Mouse (Mus musculus) kidney, adult 2 months (tissue): ENCODE measurements around the gene Ifng.

Experiments used
- CTCF ChIP-seq: fragments of 200-500 bp; conservative IDR thresholded peaks from 2 replicates; pipeline ENCODE4 v1.5.1; 2011; ENCODE audit warnings: low read depth, mild to moderate bottlenecking, control low read depth, low read length, moderate library complexity, mixed read lengths; ENCODE audit not compliant: insufficient read depth, insufficient read length
- POLR2A ChIP-seq: fragments of 200-500 bp; IDR thresholded peaks from one replicate; pipeline ENCODE4 v1.6.1; 2011; ENCODE audit warnings: low read depth, low read length, control low read depth

DNA sequence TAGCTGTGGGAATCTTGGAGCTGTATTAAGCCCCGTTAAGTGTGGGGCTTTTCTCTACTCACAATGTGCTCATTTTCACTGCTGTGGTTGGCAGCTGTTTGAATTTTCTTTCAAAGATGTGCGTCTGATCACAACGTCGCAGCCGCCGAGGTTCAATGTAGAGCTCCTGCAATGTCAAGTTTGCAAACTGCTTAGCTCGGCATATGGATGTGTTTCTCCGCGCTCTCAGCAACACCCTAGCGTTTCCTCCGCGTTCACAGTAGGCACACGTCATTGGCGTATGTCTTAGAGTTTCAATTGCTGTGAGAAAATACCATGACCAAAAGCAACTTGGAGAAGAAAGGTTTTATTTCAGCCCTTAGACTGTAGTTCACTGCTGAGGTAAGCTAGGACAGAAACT, 5.1 kb downstream of the Ifng start:
- TF ChIP-seq CTCF (no peak), POLR2A (no peak)
